Mouse (Mus musculus) CD4-positive, CD25-positive, alpha-beta regulatory T cell, adult 9 weeks (primary cell): ENCODE data around the gene Nt5c3. TPM values are rescaled to one million over a fixed set of nuclear protein-coding genes. Genes with fewer than 3 reads are reported as not detected.

Experiments used
- polyA plus RNA-seq: library from polyadenylated mRNA; unstranded; fragments of 100-300 nt; shearing (Covaris generic); gene quantifications from one replicate; pipeline ENCODE4 v1.2.1, GENCODE M21; 2017

Gene Nt5c3
- 45.3 TPM for polyA plus RNA-seq

DNA sequence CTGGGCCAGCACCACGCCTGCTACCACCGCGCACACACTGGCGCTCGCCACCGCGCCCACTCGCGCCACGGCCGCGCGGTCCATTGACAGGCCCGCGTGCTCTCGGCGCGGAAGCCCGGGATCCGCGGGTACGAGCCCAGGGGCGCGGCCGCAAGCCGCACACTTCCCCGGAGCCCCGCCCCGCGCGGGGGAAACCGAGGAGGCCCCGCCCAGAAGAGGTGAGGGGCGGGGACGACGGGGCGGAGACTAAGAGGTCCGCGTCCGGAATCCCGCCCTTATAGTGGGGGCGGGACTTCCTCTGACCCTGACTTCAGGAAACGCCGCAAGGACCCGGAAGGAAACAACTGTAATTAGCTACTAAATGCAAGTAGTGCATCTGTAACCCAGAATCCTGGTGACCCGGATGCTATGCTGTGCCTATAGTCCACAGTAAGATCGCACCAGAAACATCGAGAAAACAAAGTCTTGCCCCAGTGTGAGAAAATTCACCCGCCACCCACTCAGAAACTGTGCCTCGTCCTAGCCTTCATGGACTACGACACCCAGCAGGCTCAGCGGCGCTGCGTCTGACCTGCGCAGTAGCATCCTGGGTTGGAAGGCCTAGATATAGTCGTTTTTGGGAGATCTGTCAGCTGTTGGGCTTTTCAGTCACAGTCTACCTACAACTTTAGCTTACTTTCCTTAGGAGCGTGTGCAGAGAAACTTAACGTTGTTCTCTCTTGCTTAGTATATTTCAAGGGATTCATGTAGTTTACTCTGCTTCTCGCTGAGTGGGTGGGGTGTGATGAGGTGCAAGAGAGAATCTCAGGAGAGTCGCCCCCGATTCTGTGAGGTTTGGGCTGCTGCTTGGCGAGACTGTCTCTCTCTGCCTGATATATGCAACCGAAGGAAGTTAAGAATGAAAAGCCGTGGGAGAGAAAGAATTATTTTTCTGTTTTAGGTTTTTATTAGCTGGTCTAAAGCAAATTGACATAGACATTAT, at the start of gene Nt5c3, which contains the start of gene Vmn1r4:
Nt5c3 (minus strand) TSS at position 207 of the 982 bp plus-strand sequence.
Vmn1r4 (plus strand) TSS at position 290 of the 982 bp plus-strand sequence.

DNA sequence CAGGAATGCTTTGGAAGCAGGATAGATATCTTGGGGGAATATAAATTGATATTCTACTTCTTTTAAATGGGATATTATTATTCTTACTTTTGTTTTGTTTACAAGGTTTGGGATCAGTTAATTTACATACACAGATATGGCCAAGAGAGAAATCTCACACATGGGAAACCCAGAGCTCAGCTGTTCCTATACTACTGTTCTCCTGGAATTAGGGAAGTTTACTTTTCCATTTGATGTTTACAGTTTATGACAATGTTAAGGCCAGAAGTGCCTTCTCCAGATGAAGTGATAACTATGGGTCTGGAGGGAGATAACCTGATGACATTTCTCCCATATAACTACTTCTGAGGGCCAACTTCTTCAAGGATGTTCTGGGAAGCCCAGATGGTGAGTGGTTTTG, 46.2 kb upstream of the Nt5c3 start, which contains the start of gene Vmn1r5:
Vmn1r5 (plus strand) TSS at position 301 of the 400 bp plus-strand sequence.

Other genes starting within 250 kb of the Nt5c3 start
- gene Lsm5, start 219.2 kb downstream of the Nt5c3 start, polyA plus RNA-seq: 123 TPM
- 13.4 TPM for gene Avl9, start 209.0 kb downstream of the Nt5c3 start, polyA plus RNA-seq
- 20.4 TPM for gene Kbtbd2, start 126.1 kb downstream of the Nt5c3 start, polyA plus RNA-seq
- not detected for gene Fkbp9, start 91.9 kb downstream of the Nt5c3 start, polyA plus RNA-seq
- gene Vmn1r4, start 83 bp upstream of the Nt5c3 start, polyA plus RNA-seq: 0.48 TPM
- not detected for gene Vmn1r5, start 46.3 kb upstream of the Nt5c3 start, polyA plus RNA-seq
- not detected for gene Vmn1r6, start 73.3 kb upstream of the Nt5c3 start, polyA plus RNA-seq
- not detected for gene Vmn1r7, start 101.4 kb upstream of the Nt5c3 start, polyA plus RNA-seq
- gene Vmn1r8, start 108.4 kb upstream of the Nt5c3 start, polyA plus RNA-seq: not detected
- gene Vmn1r9, start 142.9 kb upstream of the Nt5c3 start, polyA plus RNA-seq: not detected
- not detected for gene Vmn1r10, start 185.5 kb upstream of the Nt5c3 start, polyA plus RNA-seq
- gene Vmn1r11, start 209.5 kb upstream of the Nt5c3 start, polyA plus RNA-seq: not detected
- 0.04 TPM for gene Vmn1r12, start 233.0 kb upstream of the Nt5c3 start, polyA plus RNA-seq